Mouse (Mus musculus) A20 (cell line): Measurements from ENCODE around the gene Slpi.

Experiments used
- DNase-seq: peaks from one replicate; pipeline ENCODE4 v3.0.0-alpha.2; 2011; ENCODE audit warnings: low read depth, low spot score

The Slpi gene

GRCm38 (mm10) chr2:164421306-164421705 is 32.4 kb upstream of the Slpi start:
- DNase-seq: no peak

GRCm38 (mm10) chr2:164419489-164419888 is 30.6 kb upstream of the Slpi start:
- DNase-seq: no peak

- peak; percentile 71 for DNase-seq
Measured at GRCm38 (mm10) chr2:164418308-164418875, 29.5 kb upstream of the Slpi start.

- peak; percentile 68 for DNase-seq
Measured at GRCm38 (mm10) chr2:164417198-164417597, 28.3 kb upstream of the Slpi start.

GRCm38 (mm10) chr2:164414581-164414980 is 25.7 kb upstream of the Slpi start:
- DNase-seq: no peak

GRCm38 (mm10) chr2:164414167-164414566 is 25.3 kb upstream of the Slpi start:
- DNase-seq: no peak

- peak; percentile 59 for DNase-seq
Measured at GRCm38 (mm10) chr2:164407708-164408107, 18.8 kb upstream of the Slpi start.

GRCm38 (mm10) chr2:164405519-164405918 is 16.6 kb upstream of the Slpi start:
- no peak for DNase-seq

- no peak for DNase-seq
Measured at GRCm38 (mm10) chr2:164405060-164405459, 16.2 kb upstream of the Slpi start, which contains the start of gene Matn4. Gene Matn4, minus strand, starts transcription at chr2:164405160.

GRCm38 (mm10) chr2:164404082-164404990 is 15.4 kb upstream of the Slpi start:
- no peak for DNase-seq

GRCm38 (mm10) chr2:164403396-164404081 is 14.6 kb upstream of the Slpi start:
- no peak for DNase-seq

GRCm38 (mm10) chr2:164402906-164403305 is 14.0 kb upstream of the Slpi start, which contains the start of gene Rbpjl:
Gene Rbpjl, plus strand, starts transcription at chr2:164403141.
- peak; percentile 75 for DNase-seq

GRCm38 (mm10) chr2:164396911-164397310 is 8.0 kb upstream of the Slpi start:
- DNase-seq: no peak

- no peak for DNase-seq
Measured at GRCm38 (mm10) chr2:164396076-164396475, 7.2 kb upstream of the Slpi start.

- DNase-seq: no peak
Measured at GRCm38 (mm10) chr2:164393126-164393525, 4.2 kb upstream of the Slpi start.

- DNase-seq: peak; percentile 86
Measured at GRCm38 (mm10) chr2:164389499-164389898, 604 bp upstream of the Slpi start.

- peak; percentile 89 for DNase-seq
Measured at GRCm38 (mm10) chr2:164386953-164387352, 1.9 kb downstream of the Slpi start.

- DNase-seq: peak; percentile 67
Measured at GRCm38 (mm10) chr2:164385927-164386763, 2.8 kb downstream of the Slpi start.

- no peak for DNase-seq
Measured at GRCm38 (mm10) chr2:164383656-164384399, 5.1 kb downstream of the Slpi start.

GRCm38 (mm10) chr2:164382971-164383370 is 5.9 kb downstream of the Slpi start:
- DNase-seq: no peak

GRCm38 (mm10) chr2:164381726-164382125 is 7.2 kb downstream of the Slpi start:
- peak; percentile 73 for DNase-seq
